Mouse (Mus musculus): ENCODE data around the gene Gm20388. TPM values are rescaled to one million over a fixed set of nuclear protein-coding genes. Genes with fewer than 3 reads are reported as not detected.
"Not testable (repeated sequence)": the region's sequence is repeated elsewhere in the genome, so short reads cannot be mapped to it uniquely, and the experiment has no call there.

The Gm20388 gene
- polyA plus RNA-seq, 1 experiment from 2014 or later = 47.1 TPM

DNA sequence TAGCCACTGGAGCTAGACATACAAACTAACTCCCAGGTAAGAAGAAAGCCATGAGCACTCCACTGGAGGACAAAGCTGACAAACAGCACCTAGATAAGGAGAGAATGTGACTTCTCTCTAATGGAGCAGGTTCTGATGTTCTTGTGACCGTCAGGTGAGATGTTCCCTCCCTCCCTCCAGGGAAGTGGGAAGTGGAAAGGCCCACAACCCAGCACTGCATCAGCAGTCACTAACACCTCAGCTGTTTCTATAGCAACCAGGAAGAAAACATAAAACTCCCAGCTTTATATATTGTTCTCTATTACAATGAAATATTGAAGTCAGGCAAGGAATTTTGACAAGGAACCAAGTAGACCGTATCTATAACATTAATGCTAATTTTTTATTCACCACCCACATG is 3109.4 kb downstream of the Gm20388 start:
- H3K79me2 ChIP-seq (ENCODE audit: inconsistent target) = peaks cover 100% of the 10 kb centered on the region
- H3K4me3 ChIP-seq (ENCODE audit: inconsistent target) = no peak overlapping the region
- no peak overlapping the region for H3K27ac ChIP-seq
- no peaks in the 10 kb centered on the region for H3K36me3 ChIP-seq (ENCODE audit: inconsistent target)
- 74% methylated on average over 2 of the region's 2 CpGs for WGBS (ENCODE audit: missing documents)

DNA sequence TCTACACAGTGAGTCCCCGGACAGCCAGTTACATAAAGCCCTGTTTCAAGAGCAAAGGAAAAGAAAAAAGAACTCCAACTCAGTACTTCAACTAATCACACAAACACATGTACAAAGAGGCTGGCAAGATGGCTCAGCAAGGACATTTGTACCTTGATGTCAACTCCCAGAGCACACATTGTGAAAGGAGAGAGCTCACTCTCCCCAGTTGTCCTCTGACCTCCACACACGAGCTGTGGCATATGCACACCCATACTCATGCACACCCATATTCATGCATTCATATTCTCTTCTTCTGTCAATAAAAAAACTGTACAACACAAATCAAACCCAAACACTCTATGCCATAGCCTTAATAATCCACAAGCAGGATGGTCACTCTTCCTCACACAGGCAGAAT is 3110.2 kb downstream of the Gm20388 start:
- Histone ChIP-seq H3K4me3 (ENCODE audit: inconsistent target) (no peak overlapping the region), H3K27ac (no peak overlapping the region), H3K79me2 (ENCODE audit: inconsistent target) (peaks cover 100% of the 10 kb centered on the region), H3K36me3 (ENCODE audit: inconsistent target) (no peaks in the 10 kb centered on the region)
- 64% methylated on average over 2 of the region's 2 CpGs for WGBS (ENCODE audit: missing documents)

DNA sequence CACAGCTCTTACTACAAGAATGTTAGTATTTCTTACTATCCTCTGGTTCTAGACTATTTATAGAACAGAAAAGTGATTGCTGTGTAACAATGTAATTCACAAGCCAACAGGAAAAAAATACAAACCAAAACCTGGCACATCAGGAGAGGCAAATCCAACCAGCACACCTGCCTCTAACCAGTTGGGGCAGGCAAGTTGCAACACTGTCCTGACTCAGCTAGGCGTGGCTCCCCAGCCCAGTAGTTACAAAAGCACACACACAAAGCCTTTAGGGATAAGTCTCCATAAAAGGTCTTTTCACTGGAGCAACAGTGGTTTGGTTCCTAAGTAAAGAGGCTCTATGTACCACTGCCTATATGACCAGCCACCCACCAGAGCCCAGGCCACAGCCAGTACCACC is 3110.6 kb downstream of the Gm20388 start:
- WGBS (ENCODE audit: missing documents) = 43% methylated on average over 1 of the region's 1 CpGs
- peaks cover 100% of the 10 kb centered on the region for H3K79me2 ChIP-seq (ENCODE audit: inconsistent target)
- no peak overlapping the region for H3K4me3 ChIP-seq (ENCODE audit: inconsistent target)
- H3K36me3 ChIP-seq (ENCODE audit: inconsistent target) = no peaks in the 10 kb centered on the region
- no peak overlapping the region for H3K27ac ChIP-seq

DNA sequence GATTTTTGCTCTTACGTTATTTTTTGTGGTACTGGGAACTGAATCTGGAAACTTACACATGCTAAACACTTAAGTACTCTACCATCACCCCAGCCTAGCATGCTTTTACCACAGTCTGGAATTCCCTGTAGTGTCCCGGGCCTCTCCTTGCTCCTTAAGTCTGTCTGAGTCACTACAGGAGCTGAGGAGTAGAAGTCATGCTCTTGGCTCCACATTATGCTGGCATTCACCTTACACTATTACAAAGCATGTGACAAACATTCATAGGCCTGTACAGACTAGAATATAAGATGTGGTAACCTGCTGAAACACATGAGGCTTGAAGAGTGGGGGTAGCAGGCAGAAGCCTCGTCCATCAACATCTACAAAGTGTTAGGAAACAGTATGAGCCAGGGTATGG is 3112.1 kb downstream of the Gm20388 start:
- no peak overlapping the region for H3K4me3 ChIP-seq (ENCODE audit: inconsistent target)
- WGBS (ENCODE audit: missing documents) = 95% methylated on average over 3 of the region's 3 CpGs
- H3K27ac ChIP-seq = no peak overlapping the region
- H3K36me3 ChIP-seq (ENCODE audit: inconsistent target) = no peaks in the 10 kb centered on the region
- peaks cover 100% of the 10 kb centered on the region for H3K79me2 ChIP-seq (ENCODE audit: inconsistent target)

DNA sequence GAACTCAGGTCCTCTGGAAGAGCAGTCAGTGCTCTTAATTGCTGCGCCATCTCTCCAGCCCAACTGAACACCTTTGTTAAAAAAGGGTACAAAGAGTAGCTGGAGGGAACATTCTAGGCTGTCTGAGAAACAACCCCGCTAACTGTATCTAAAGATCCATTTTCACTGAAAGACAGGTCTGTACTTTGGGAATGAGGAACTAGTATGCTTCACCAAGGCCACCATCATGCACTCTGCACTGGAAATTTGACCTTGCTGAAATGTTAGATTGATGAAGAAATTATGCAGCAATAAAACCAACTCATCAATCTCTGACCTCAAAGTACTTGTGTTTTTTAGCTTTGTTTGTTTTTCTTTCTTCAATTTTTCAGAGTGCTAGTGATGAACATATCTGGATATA is 3113.6 kb downstream of the Gm20388 start:
- Histone ChIP-seq H3K36me3 (ENCODE audit: inconsistent target) (no peaks in the 10 kb centered on the region), H3K27ac (no peak overlapping the region), H3K4me3 (ENCODE audit: inconsistent target) (no peak overlapping the region), H3K79me2 (ENCODE audit: inconsistent target) (peaks cover 100% of the 10 kb centered on the region)
- WGBS (ENCODE audit: missing documents) = 97% methylated on average over 2 of the region's 2 CpGs

DNA sequence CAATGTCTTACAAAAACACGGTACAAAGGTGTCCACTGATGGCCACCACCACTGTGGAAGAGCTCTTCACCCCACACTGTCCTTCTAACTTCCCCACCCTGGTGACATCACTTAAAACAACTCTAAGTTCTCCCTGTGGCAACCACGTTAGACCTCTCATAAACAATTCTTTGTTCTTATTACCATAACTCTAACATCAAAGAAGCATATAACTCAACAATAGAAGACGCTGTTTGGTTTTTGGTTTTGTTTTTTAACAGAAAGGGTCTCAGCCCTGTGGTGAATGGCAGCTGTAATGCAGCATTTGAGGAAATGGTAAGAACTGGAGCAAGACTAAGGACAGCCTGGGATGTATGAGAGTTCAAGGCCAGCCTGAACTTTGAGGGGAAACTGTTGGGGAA is 3115.3 kb downstream of the Gm20388 start:
- 58% methylated on average over 3 of the region's 3 CpGs for WGBS (ENCODE audit: missing documents)
- Histone ChIP-seq H3K4me3 (ENCODE audit: inconsistent target) (no peak overlapping the region), H3K36me3 (ENCODE audit: inconsistent target) (no peaks in the 10 kb centered on the region), H3K79me2 (ENCODE audit: inconsistent target) (peaks cover 100% of the 10 kb centered on the region), H3K27ac (peak overlapping the region; percentile 84)

DNA sequence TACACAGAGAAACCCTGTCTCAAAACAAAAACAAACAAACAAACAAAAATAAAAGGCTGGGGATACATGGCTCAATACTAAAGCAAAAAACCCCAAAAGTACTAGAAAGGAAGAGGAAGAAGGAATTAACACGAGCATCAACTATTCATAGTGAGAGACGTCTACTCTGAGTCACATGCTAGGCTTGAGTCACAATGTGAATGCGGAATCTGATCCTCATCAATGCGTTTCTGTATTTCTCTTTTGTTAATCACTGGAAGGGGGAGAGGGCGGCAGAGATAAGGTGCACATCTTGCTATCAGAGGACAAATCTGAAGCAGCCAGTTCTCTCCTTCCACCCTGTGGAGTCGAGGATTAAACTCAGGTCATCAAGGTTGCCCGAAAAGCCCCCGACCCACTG is 3117.1 kb downstream of the Gm20388 start:
- WGBS (ENCODE audit: missing documents) = 36% methylated on average over 8 of the region's 8 CpGs

DNA sequence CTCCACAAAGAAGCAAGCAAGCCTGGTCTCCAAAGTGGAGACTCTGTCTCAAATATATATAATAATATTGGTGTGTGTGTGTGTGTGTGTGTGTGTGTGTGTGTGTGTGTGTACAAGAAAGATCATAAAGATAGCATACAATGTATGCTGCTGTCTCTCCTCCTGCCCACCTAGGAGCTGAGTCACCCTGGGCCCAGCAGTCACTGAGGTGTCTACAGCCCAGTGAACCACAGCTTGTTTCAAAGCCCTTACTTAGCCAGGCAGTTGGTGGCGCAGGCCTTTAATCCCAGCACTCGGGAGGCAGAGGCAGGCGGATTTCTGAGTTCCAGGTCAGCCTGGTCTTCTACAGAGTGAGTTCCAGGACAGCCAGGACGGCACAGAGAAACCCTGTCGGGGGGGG is 3119.4 kb downstream of the Gm20388 start:
- 69% methylated on average over 3 of the region's 5 CpGs for WGBS (ENCODE audit: missing documents)
- not testable (repeated sequence) for H3K36me3 ChIP-seq (ENCODE audit: inconsistent target); H3K27ac ChIP-seq; H3K4me3 ChIP-seq (ENCODE audit: inconsistent target)
- peaks cover 98% of the 10 kb centered on the region for H3K79me2 ChIP-seq (ENCODE audit: inconsistent target)

More for the DNA sequence above, 3117.1 kb downstream of the Gm20388 start:
- peaks cover 100% of the 10 kb centered on the region for H3K79me2 ChIP-seq (ENCODE audit: inconsistent target)
- no peaks in the 10 kb centered on the region for H3K36me3 ChIP-seq (ENCODE audit: inconsistent target)
- peak overlapping the region; percentile 84 for H3K27ac ChIP-seq
- no peak overlapping the region for H3K4me3 ChIP-seq (ENCODE audit: inconsistent target)

DNA sequence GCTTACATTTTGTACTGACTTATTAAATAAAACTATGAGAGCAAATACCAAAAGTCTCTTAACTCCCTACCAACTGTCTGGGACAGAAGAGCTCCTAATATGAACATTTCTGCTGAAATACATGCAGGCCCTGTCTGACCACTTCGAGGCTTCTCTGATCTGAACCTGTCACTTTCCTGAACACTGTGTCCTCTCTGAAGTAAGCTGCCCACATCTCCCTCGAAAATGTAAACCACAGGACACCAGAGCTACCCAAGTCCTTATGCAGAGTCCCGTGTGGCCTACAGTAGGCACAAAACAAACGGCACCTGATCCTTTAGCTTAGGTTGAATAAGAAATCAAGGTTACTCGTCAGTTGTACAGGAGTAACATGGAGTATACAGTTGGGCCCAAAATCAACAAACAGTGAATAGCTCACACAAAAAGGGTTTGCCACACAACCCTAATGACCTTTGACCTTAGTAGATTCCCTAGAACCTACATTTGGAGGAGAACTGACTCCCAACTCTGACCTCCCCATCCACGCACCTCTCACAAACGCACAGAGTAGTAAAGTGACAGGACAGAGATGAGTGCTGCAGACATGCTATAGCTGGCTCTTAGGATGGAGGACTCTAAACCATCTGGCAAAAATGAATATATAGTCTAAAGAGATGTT is 3120.8 kb downstream of the Gm20388 start:
- H3K27ac ChIP-seq = no peak overlapping the region
- WGBS (ENCODE audit: missing documents) = 45% methylated on average over 7 of the region's 7 CpGs
- H3K4me3 ChIP-seq (ENCODE audit: inconsistent target) = no peak overlapping the region
- H3K79me2 ChIP-seq (ENCODE audit: inconsistent target) = peaks cover 98% of the 10 kb centered on the region
- no peaks in the 10 kb centered on the region for H3K36me3 ChIP-seq (ENCODE audit: inconsistent target)

DNA sequence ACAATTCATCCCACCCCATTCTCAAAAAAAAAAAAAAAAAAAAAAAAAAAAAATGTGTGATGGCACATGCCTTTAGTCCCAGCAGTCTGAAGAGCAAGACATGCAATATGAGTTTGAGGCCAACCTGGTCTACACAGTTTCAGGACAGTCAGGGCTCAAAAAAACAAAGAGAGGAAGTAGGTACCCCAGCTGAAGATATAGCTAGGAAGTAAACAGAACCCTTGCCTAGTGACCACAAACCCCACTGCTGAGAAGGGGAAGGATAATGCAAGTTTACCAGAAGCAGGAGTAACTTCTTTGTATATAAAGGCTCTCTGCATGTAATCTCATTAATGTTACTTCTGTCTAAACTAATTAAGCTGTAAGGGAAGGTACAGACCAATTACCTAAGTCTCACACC is 3122.1 kb downstream of the Gm20388 start:
- Histone ChIP-seq H3K27ac (peak overlapping the region; percentile 33), H3K79me2 (ENCODE audit: inconsistent target) (peaks cover 98% of the 10 kb centered on the region), H3K4me3 (ENCODE audit: inconsistent target) (no peak overlapping the region), H3K36me3 (ENCODE audit: inconsistent target) (no peaks in the 10 kb centered on the region)

DNA sequence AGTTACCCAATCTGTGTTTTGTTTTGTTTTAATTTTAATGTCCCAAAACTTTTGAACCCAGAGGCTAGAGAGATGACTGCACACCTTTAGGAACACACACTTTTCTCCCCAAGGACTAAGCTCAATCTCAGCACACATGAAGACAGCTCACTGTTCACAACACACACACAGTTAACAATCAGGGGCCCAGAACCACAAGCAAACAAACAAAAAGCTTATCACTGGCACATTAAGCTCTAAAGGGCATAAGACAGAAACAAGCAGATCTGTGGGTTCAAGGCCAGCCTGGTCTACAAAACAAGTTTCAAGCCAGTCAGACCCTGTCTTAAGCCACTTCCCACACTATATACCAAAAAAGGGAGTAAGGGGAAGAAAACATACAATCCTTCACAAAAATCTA is 3122.8 kb downstream of the Gm20388 start:
- H3K36me3 ChIP-seq (ENCODE audit: inconsistent target) = no peaks in the 10 kb centered on the region
- H3K4me3 ChIP-seq (ENCODE audit: inconsistent target) = no peak overlapping the region
- peak overlapping the region; percentile 67 for H3K27ac ChIP-seq
- H3K79me2 ChIP-seq (ENCODE audit: inconsistent target) = peaks cover 98% of the 10 kb centered on the region

DNA sequence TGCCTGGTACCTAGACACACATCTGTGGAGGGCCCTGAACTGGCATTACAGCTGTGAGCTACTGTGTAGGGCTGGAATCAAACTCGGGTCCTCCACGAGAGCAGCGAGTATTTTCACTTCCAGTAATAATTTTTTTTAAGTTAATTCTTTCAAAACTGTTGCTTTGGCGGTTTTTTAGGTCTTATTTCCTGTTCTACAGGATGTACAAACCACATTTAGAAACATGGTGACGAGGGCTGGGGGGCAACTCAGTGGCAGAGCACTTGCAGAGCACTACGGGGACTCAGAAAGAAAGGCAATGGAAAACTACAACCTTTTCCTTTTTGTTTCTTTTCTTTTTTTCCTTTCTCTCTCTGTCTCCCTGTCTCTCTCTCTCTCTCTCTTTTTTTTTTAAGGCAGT is 3123.5 kb downstream of the Gm20388 start:
- Histone ChIP-seq H3K36me3 (ENCODE audit: inconsistent target) (no peaks in the 10 kb centered on the region), H3K4me3 (ENCODE audit: inconsistent target) (no peak overlapping the region), H3K27ac (peak overlapping the region; percentile 67), H3K79me2 (ENCODE audit: inconsistent target) (peaks cover 98% of the 10 kb centered on the region)
- WGBS (ENCODE audit: missing documents) = 1% methylated on average over 6 of the region's 6 CpGs

DNA sequence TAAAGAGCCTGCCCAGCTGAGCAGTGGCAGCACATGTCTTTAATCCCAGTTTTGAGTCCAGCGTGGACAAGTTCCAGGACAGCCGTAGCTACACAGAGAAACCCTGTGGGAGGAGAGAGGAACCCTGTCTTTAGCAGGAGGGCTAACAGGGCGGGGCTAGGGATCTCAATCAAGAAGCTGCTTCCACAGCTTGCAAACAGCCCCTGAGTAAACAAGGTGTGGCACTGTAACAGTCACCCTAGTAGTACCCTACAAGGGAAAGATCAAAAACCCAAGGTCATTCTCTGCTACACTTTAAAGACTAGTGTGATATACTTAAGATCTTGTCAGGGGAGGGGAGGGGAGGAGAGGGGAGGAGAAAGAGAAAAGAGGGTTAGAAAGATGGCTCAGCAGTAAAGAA is 3126.3 kb downstream of the Gm20388 start:
- Histone ChIP-seq H3K79me2 (ENCODE audit: inconsistent target) (peaks cover 90% of the 10 kb centered on the region), H3K36me3 (ENCODE audit: inconsistent target) (no peaks in the 10 kb centered on the region), H3K4me3 (ENCODE audit: inconsistent target) (no peak overlapping the region), H3K27ac (peak overlapping the region; percentile 13; the same call in 1 of the 2 replicates)
- 17% methylated on average over 3 of the region's 3 CpGs for WGBS (ENCODE audit: missing documents)

DNA sequence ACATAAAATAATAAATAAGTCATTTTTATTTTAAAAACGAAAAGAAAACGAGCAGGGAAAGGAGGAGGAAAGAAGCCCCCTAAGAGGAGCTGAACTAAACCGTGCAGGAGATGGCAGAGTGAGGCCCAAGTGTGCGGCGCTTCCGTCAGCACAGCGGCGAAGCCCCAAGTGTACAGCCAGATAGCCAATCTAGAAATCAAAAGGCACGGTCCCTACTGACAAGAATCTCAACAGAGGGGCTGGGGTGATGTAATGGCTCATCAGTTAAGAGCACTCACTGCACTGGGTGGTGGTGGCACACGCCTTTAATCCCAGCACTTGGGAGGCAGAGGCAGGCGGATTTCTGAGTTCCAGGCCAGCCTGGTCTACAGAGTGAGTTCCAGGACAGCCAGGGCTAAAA is 3126.8 kb downstream of the Gm20388 start:
- Histone ChIP-seq H3K27ac (no peak overlapping the region), H3K36me3 (ENCODE audit: inconsistent target) (no peaks in the 10 kb centered on the region), H3K4me3 (ENCODE audit: inconsistent target) (no peak overlapping the region), H3K79me2 (ENCODE audit: inconsistent target) (peaks cover 84% of the 10 kb centered on the region)
- WGBS (ENCODE audit: missing documents) = 75% methylated on average over 11 of the region's 11 CpGs

DNA sequence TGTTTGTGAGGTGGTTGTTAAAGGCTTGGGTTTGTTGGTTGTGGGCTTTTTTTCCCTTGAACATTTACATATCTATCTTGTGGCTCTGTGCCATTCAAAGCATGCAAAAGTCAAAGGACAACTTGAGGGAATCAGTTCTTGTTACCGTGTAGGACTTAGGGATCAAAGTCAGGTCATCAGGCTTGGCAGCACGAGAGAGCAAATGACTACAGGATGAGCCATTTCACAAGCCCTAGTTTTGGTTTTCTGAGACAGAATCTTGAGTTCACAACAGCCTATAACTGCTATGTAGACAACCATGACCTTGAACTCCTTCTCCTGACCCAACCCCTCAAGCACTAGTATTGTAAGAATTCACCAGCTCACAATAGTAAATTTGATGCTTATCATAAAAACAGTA is 3127.7 kb downstream of the Gm20388 start:
- Histone ChIP-seq H3K79me2 (ENCODE audit: inconsistent target) (peaks cover 85% of the 10 kb centered on the region), H3K4me3 (ENCODE audit: inconsistent target) (no peak overlapping the region), H3K27ac (no peak overlapping the region), H3K36me3 (ENCODE audit: inconsistent target) (no peaks in the 10 kb centered on the region)
- 75% methylated on average over 2 of the region's 2 CpGs for WGBS (ENCODE audit: missing documents)

Measured in macrophage (primary cell).